Mouse (Mus musculus): ENCODE results near the gene Smtn. TPM values are rescaled to one million over a fixed set of nuclear protein-coding genes. Genes with fewer than 3 reads are reported as not detected.

Smtn gene
- total RNA-seq, 1 experiment from 2014 or later = 56.2 TPM

GRCm38 (mm10) chr11:3509181-3510085, 31.0 kb downstream of the Smtn start:
- no peak for DNase-seq

GRCm38 (mm10) chr11:3508226-3508625, 32.2 kb downstream of the Smtn start:
- DNase-seq = no peak

DNA sequence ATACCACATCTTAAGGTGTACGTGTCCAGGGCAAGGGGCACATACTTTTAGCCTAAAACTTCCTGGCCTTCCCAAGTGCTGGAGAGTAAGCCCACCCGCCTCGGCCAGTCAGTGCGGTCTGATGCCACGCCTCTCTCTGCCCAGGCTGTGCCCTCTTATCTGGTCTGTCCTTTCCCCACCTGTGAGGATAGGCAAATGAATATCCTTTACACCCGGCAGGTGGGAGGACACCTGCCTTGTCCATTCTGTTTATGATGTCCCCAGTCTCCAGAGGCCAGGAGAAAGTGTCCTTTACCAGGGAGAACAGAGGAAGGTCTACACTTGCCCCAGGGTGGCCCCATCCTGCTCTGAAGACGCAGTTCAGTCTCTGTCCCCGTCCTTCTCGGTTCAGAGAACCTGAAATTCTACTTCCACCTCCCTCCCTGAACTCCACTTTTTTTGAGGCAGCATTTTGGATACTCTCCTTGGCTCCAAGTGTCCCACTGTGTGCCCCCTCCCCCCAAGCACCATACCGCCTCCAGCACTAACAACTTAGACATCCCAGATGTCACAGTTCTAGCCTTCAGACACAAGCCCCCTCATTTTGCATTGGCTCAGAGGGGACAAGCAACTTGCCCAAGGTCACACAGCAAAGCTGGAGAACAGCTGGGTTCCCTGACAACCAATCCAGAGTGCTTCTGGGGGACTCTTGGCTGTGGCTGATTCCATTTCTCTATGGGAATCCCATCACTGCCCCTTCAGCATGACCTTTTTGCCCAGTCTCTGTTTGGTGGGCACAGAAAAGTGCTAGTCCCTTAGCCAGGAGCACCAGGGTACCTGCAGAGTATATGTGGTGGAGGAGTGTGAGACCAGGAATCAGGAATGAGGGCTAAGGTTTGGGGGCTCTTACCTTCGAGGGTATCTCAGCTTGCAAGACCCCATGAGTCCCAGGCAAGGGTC, 36.4 kb downstream of the Smtn start:
- no peak for DNase-seq

- no peak for DNase-seq
Measured at GRCm38 (mm10) chr11:3502459-3503072, 37.8 kb downstream of the Smtn start.

DNA sequence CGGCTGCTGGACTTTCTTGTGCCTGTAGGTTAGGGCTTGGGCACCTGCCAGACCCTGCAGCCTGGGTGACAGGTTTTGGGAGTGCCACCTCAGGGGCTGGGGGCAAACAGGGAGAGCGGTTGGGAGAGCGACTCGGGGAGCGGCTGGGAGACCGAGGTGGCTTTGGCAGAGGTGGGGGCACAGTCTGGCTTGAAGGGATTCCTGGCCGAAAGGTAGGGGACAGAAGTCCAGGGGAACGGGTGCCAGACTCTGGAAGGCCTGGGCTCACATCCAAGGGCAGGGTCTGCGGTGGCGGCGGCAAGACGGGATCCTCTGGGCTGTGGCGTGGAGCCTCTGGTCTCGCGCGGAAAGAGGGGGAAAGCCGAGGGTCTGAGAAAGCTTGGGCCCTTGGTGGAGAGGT, 38.4 kb downstream of the Smtn start:
- DNase-seq = no peak

- no peak for DNase-seq
Measured at GRCm38 (mm10) chr11:3497296-3497695, 43.1 kb downstream of the Smtn start.

GRCm38 (mm10) chr11:3496756-3497155, 43.7 kb downstream of the Smtn start:
- DNase-seq = no peak

DNA sequence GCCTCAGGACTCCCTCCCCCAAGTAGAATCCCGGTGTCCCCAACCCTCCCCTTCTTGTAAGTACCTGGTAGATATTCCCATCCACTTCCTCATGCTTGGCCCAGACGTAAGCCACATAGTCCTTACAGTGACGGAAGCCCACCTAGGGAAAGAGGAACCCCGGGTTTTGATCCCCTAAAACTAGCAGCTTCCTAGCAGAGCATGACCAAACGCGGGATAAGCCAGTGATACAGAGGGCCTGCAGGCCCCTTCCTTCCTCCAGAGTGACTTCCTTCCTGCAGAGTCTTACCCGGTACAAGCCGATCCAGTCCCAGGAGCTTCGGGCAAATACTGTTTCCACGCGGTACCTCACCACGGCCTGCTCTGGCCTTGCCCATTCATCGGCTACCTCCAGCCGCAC, 44.9 kb downstream of the Smtn start:
- DNase-seq = no peak

DNA sequence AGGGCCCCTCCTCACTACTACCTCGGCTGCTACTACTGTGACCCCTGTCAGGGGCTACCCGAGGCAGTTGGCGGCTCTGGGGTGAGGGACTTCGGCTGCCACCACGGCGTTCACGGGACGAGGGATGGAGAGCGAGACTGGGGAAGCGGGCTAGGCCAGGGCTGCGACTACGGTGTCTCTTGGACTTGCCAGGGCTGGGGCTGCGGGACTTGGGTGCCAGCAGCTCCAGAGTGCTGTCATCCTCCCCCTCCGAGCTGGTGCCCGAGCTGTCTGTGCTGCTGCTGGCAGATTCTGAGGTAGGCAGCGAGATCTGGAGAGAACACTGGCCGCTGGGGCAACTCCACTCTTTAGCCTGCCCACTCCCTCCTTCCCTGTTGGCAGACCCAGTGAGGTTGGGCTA, 45.6 kb downstream of the Smtn start:
- no peak for DNase-seq

DNA sequence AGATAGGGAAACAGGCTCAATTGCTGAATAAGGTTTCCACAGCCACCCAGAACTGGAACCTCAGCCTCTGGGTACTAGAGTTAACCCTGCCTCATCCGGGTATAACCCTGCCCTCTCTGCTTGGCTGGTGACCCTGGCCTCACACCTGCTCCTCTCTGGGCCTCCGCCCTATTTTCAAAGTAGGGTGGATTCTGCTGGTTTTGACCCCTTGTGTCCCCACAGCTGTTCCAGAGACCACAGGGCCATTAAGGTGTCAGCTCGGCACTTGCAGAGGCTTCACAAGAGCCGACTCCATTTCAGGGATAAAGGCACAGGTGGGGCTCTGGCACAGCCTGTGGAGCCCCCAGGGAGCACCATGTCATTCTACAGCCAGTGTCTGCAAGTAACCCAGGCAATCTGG, 47.7 kb downstream of the Smtn start:
- no peak for DNase-seq

DNA sequence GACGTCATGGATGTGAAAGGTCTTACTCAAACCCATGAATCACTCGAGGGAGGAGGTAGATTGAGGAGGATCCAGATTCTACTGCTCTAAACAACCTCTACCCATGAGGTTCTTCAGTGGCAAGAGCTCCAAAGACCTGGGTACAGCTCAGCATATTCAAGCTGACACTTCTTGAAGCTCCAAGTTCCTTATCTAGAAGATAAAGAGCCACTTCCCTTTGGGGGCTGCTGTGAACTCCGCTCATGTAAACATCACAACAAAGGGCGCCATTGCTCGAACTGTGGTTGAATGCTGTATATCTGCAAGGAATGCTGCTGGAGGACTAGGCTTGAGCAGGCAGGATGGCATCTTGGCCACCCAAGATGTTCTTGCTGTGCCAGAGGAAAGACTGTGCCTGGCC, 51.4 kb downstream of the Smtn start:
- no peak for DNase-seq

- no peak for DNase-seq
Measured at GRCm38 (mm10) chr11:3487952-3488570, 52.4 kb downstream of the Smtn start, which contains the start of gene Pla2g3. Gene Pla2g3 (plus strand): TSS chr11:3488284.

- DNase-seq = no peak
Measured at GRCm38 (mm10) chr11:3486349-3486748, 54.1 kb downstream of the Smtn start.

DNA sequence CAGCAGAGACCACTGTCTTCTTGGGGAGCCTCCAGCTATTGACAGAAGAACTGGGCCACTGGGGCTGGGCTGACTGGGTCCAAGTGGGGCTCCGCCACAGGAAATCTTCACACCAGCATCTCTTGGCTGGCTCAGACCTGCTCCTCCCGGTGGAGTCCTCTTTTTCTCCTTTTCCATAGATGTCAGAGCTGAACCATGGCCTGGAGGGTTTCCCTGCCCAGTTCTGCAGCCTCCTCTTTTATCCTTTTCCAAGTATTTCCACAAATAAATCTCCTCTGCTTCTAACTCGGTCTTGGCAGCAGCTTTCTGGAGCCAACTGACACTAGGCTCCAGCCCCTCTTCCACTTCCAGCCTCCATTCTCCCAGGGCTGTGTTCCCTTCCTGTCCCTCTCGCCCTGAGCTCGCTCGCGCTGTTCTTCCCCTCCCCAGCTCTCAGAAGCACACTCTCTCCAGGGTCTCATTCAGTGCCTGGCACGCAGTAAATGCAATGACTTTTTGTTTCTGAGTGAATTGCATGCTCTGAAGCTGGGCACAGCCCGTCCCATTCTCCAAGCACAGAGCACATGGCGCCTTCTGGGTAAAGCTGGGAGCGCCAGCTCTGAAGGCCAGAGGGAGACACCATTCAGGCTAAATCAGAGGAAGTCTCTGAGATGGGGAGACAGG, 56.3 kb downstream of the Smtn start:
- DNase-seq = peak; percentile 41

- no peak for DNase-seq
Measured at GRCm38 (mm10) chr11:3475489-3475888, 64.9 kb downstream of the Smtn start.

DNA sequence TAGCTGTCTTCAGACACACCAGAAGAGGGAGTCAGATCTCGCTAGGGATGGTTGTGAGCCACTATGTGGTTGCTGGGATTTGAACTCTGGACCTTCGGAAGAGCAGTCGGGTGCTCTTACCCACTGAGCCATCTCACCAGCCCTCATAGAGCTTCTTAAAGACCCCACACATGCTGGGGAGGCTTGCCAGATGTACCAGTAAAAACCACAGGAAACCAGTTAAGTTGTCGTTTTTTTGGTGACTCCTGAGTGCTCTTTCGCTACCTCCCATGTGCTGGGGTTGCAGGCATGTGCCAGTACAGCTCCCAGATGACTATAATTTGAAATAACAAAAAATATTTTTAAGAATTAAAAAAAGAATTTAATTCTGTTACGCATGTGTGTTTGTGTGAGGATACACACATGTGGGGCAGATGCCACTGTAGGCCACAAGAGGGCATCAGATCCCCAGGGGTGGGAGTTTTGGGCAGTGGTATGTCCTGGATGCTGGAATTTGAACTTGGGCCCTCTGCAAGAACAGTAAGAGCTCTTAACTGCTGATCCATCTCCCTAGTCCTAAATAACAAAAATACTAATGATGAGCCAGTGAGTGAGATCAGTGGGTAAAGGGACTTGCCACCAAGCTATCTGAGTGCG, 65.8 kb downstream of the Smtn start:
- peak; percentile 55 for DNase-seq

GRCm38 (mm10) chr11:3472484-3472883, 67.9 kb downstream of the Smtn start:
- DNase-seq = peak; percentile 92

DNA sequence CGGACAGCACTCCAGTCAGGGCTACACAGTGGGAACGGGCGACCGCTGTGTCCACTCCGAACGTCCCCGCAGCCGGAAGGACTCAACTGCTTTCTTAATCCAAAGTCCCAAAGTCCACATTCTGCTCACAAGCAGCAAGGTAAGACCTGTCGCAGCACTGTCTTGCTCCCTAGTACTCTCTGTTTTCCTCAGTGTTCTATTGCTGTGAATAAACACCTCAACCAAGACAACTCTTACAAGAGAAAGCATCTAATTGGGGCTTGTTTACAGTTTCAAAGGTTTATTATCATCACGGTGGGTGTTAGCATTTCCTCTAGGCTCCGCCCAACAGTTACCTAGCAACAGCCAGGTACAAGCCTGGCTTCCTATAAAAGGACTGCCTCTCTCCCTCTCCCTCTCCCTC, 69.0 kb downstream of the Smtn start:
- DNase-seq = no peak
